Mouse (Mus musculus): ENCODE measurements around the gene Upk3a.

Gene Upk3a

GRCm38 (mm10) chr15:85016951-85017664, at the start of gene Upk3a:
Upk3a (plus strand) TSS chr15:85017141.
- DNase-seq (ENCODE audit: extremely low spot score): no peak

GRCm38 (mm10) chr15:84968534-84968933, 48.4 kb upstream of the Upk3a start:
- DNase-seq (ENCODE audit: extremely low spot score): no peak

- no peak for DNase-seq (ENCODE audit: extremely low spot score)
Observed at GRCm38 (mm10) chr15:84972860-84973543, 43.9 kb upstream of the Upk3a start.

- peak; percentile 34 for DNase-seq (ENCODE audit: extremely low spot score)
Observed at GRCm38 (mm10) chr15:84973544-84973871, 43.4 kb upstream of the Upk3a start.

- no peak for DNase-seq (ENCODE audit: extremely low spot score)
Observed at GRCm38 (mm10) chr15:84975729-84976128, 41.2 kb upstream of the Upk3a start.

GRCm38 (mm10) chr15:84981609-84982313, 35.2 kb upstream of the Upk3a start:
- DNase-seq (ENCODE audit: extremely low spot score): no peak

- no peak for DNase-seq (ENCODE audit: extremely low spot score)
Observed at GRCm38 (mm10) chr15:84982888-84983287, 34.1 kb upstream of the Upk3a start.

- no peak for DNase-seq (ENCODE audit: extremely low spot score)
Observed at GRCm38 (mm10) chr15:84983721-84984120, 33.2 kb upstream of the Upk3a start.

- DNase-seq (ENCODE audit: extremely low spot score): no peak
Observed at GRCm38 (mm10) chr15:84985516-84986160, 31.3 kb upstream of the Upk3a start.

- DNase-seq (ENCODE audit: extremely low spot score): no peak
Observed at GRCm38 (mm10) chr15:84986171-84987019, 30.5 kb upstream of the Upk3a start.

GRCm38 (mm10) chr15:84987020-84987815, 29.7 kb upstream of the Upk3a start:
- peak; percentile 39 for DNase-seq (ENCODE audit: extremely low spot score)

- peak; percentile 98 for DNase-seq (ENCODE audit: extremely low spot score)
Observed at GRCm38 (mm10) chr15:84987874-84988825, 28.8 kb upstream of the Upk3a start, which contains the start of gene 5031439G07Rik. 5031439G07Rik (minus strand) TSS chr15:84988551.

- DNase-seq (ENCODE audit: extremely low spot score): no peak
Observed at GRCm38 (mm10) chr15:84989098-84989497, 27.8 kb upstream of the Upk3a start.

GRCm38 (mm10) chr15:84989771-84990170, 27.2 kb upstream of the Upk3a start:
- no peak for DNase-seq (ENCODE audit: extremely low spot score)

GRCm38 (mm10) chr15:84994498-84994897, 22.4 kb upstream of the Upk3a start:
- DNase-seq (ENCODE audit: extremely low spot score): no peak

- no peak for DNase-seq (ENCODE audit: extremely low spot score)
Observed at GRCm38 (mm10) chr15:84995041-84995440, 21.9 kb upstream of the Upk3a start.

- peak; percentile 66 for DNase-seq (ENCODE audit: extremely low spot score)
Observed at GRCm38 (mm10) chr15:84995967-84996366, 21.0 kb upstream of the Upk3a start.

GRCm38 (mm10) chr15:84997768-84998454, 19.0 kb upstream of the Upk3a start:
- DNase-seq (ENCODE audit: extremely low spot score): no peak

GRCm38 (mm10) chr15:84999911-85000310, 17.0 kb upstream of the Upk3a start:
- DNase-seq (ENCODE audit: extremely low spot score): no peak
